Mouse (Mus musculus) thymus, adult 2 months (tissue): ENCODE measurements around the gene Ddx42.

Experiments used
- CTCF ChIP-seq: fragments of 200-500 bp; IDR thresholded peaks from 2 replicates; pipeline ENCODE4 v1.5.1; 2012; ENCODE audit warnings: mild to moderate bottlenecking, control low read depth, low read length, moderate library complexity, borderline replicate concordance; ENCODE audit not compliant: control insufficient read depth, poor library complexity, insufficient read depth; ENCODE audit errors: extremely low read depth
- POLR2A ChIP-seq: fragments of 200-500 bp; IDR thresholded peaks from 2 replicates; pipeline ENCODE4 v1.6.1; 2012; ENCODE audit warnings: mild to moderate bottlenecking, low read length, control low read depth, moderate library complexity; ENCODE audit not compliant: control insufficient read depth, poor library complexity, insufficient read depth; ENCODE audit errors: extremely low read depth

DNA sequence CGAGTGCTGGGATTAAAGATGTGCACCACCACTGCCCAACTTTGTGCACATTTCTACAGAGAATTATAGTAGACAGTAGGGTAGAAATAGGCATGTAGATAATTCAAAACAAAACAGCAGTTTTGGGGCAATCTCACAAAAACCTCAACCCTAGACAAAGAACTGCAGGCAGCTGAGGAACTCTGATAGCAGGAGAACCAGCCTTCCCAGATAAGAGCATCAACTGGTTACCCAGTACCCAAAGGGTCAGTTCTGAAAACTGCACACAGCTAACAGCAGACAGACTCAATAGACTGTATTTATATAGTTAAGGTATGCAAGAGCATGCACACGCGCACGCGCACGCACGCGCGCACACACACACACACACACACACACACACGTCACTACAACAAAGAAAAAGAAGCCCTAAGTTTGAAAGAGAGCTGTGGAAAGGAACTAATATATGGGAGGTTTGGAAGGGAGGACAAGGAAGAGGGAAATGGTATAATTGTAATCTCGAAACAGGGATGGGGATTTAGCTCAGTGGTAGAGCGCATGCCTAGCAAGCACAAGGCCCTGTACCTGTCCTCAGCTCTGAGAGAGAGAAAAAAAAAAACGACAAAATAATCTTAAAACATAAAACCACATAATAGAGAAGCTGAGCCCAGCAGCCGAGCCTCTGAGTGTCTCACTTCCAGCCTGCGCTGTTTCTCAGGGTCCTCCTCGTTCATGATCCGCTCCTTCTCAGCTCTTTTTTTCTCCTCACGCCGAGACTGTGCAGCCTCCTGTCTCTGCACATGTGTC is 15.2 kb upstream of the Ddx42 start:
- TF ChIP-seq POLR2A (no peak), CTCF (no peak)
